Mouse (Mus musculus): ENCODE data around the gene 3110009E18Rik. TPM values are rescaled to one million over a fixed set of nuclear protein-coding genes. Genes with fewer than 3 reads are reported as not detected.

Gene 3110009E18Rik
- polyA plus RNA-seq, 1 experiment, result 5.2 TPM

DNA sequence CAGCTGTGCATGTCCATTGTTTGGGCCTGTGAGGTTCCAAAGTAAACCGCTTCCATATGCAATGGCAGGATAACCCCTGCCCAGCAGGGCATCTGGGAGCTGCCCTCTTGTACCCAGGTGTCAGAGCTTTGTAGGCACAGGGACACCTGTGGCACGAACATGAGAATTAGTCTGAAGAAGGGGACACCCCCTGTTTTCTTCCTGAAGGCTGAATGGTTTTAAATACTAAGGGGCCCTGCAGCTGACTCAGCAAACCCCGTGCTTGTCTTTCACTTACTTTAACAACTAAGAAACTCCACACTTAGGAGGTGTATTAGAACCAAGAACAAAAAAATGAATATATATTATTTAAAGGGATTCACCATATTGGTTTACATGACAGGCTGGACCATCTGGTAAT lies 77.2 kb downstream of the 3110009E18Rik start:
- Histone ChIP-seq H3K4me3 (ENCODE audit: insufficient read depth, low read length) (no peak overlapping the region), H3K27ac (ENCODE audit: insufficient read depth, low read length) (no peak overlapping the region)
- TF ChIP-seq POLR2A (IDR thresholded peaks at IDR 0.05; ENCODE audit: extremely low read depth, insufficient read depth, low read length) (no peak), CTCF (IDR thresholded peaks at IDR 0.05; ENCODE audit: extremely low read depth, insufficient read depth, low read length) (no peak)

DNA sequence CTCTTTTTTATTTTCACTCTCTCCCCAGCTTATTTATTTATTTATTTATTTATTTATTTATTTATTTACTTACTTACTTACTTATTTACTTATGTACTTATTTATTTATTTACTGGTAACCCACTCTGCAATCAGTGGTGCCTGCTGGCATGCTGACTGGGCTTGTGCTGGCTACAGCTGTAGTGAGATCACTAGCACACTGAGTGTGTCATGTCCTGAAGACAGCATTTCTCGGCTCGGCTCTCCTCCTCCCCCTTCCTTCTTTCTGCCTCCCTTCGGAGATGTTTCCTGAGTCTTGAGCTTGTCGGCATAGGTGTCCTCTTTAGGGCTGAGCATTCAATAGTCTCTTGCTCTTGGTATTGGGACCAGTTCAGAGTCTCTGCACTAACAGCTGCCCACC lies 78.0 kb downstream of the 3110009E18Rik start:
- TF ChIP-seq POLR2A (IDR thresholded peaks at IDR 0.05; ENCODE audit: extremely low read depth, insufficient read depth, low read length) (no peak), CTCF (IDR thresholded peaks at IDR 0.05; ENCODE audit: extremely low read depth, insufficient read depth, low read length) (no peak)
- Histone ChIP-seq H3K27ac (ENCODE audit: insufficient read depth, low read length) (no peak overlapping the region), H3K4me1 (ENCODE audit: control insufficient read depth, insufficient read depth, low read length) (no peaks in the 10 kb centered on the region), H3K4me3 (ENCODE audit: insufficient read depth, low read length) (no peak overlapping the region)

More for the DNA sequence above, 77.2 kb downstream of the 3110009E18Rik start:
- no peaks in the 10 kb centered on the region for H3K4me1 ChIP-seq (ENCODE audit: control insufficient read depth, insufficient read depth, low read length)

DNA sequence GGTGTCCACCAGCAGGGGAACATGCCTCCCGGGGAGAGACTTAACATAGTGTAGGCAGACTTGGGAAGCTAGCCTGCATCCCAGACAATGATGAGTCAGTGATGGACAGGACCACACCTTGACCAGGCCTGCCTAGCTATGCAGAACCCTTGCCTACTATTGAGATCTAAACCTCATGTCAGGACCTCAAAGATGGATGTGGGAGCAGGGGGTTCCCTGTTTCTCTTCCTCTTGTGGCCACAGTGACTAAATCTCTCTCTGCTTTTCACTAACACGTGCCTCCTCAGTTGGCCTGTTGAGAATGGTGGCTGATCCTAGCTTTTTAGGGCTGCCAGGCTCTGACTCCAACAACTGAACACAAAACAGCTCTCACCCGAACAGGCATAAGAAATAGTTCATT lies 81.6 kb downstream of the 3110009E18Rik start:
- Histone ChIP-seq H3K4me3 (ENCODE audit: insufficient read depth, low read length) (no peak overlapping the region), H3K27ac (ENCODE audit: insufficient read depth, low read length) (no peak overlapping the region), H3K4me1 (ENCODE audit: control insufficient read depth, insufficient read depth, low read length) (no peaks in the 10 kb centered on the region)
- TF ChIP-seq CTCF (IDR thresholded peaks at IDR 0.05; ENCODE audit: extremely low read depth, insufficient read depth, low read length), result no peak
- TF ChIP-seq POLR2A (IDR thresholded peaks at IDR 0.05; ENCODE audit: extremely low read depth, insufficient read depth, low read length), result no peak

DNA sequence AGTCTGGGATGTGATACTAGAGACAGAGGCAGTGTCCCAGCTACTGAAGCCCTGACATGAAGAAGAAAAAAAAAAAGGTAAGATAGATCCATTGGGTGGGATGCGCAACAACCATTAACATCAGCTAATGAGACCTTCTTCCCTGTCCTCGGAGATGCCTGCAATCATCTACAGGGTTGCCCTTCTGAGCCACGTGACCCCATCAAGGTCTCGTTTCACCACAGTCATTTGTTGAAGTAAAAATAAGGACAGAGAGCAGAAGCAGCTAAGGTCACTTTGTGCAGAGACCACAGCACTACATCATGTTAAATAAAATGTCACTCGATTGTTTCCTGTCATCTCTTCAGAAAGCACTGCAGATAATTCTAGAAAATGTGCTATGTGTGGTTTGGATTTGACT lies 82.8 kb downstream of the 3110009E18Rik start:
- H3K4me3 ChIP-seq (ENCODE audit: insufficient read depth, low read length), result no peak overlapping the region
- TF ChIP-seq CTCF (IDR thresholded peaks at IDR 0.05; ENCODE audit: extremely low read depth, insufficient read depth, low read length), result no peak
- no peak for TF ChIP-seq POLR2A (IDR thresholded peaks at IDR 0.05; ENCODE audit: extremely low read depth, insufficient read depth, low read length)

GRCm38 (mm10) chr1:120204834-120205233 lies 83.8 kb downstream of the 3110009E18Rik start:
- H3K27ac ChIP-seq (ENCODE audit: insufficient read depth, low read length), result no peak overlapping the region
- 0 out of 2 replicates have a peak, but pooled peaks cover 1% of the 10 kb centered on the region for H3K4me1 ChIP-seq (ENCODE audit: control insufficient read depth, insufficient read depth, low read length)
- TF ChIP-seq POLR2A (IDR thresholded peaks at IDR 0.05; ENCODE audit: extremely low read depth, insufficient read depth, low read length), result no peak
- no peak for TF ChIP-seq CTCF (IDR thresholded peaks at IDR 0.05; ENCODE audit: extremely low read depth, insufficient read depth, low read length)
- H3K4me3 ChIP-seq (ENCODE audit: insufficient read depth, low read length), result no peak overlapping the region

More for the DNA sequence above, 82.8 kb downstream of the 3110009E18Rik start:
- Histone ChIP-seq H3K4me1 (ENCODE audit: control insufficient read depth, insufficient read depth, low read length) (0 out of 2 replicates have a peak, but pooled peaks cover 1% of the 10 kb centered on the region), H3K27ac (ENCODE audit: insufficient read depth, low read length) (no peak overlapping the region)

DNA sequence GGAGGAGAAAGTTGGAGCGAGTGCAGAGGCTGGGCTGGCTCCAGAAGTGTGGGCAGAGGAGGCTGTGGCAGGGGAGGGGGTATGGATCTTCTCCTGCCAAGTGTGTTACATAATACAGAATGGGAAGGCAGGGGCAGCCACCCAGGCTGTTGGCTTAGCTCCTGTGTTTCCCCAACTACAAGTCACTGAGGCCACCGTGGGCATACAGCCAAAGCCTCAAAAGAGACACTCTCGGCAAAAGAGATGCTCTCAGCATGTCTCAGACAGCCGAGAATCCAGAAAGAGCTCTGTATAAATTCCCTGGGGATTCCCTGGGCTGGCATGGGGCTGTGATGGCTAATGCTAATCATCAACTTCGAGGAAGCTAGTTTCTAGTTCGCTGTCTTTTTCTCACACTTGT lies 86.6 kb downstream of the 3110009E18Rik start:
- no peak overlapping the region for H3K4me3 ChIP-seq (ENCODE audit: insufficient read depth, low read length)
- no peak for TF ChIP-seq CTCF (IDR thresholded peaks at IDR 0.05; ENCODE audit: extremely low read depth, insufficient read depth, low read length)
- no peak for TF ChIP-seq POLR2A (IDR thresholded peaks at IDR 0.05; ENCODE audit: extremely low read depth, insufficient read depth, low read length)
- no peak overlapping the region for H3K27ac ChIP-seq (ENCODE audit: insufficient read depth, low read length)
- H3K4me1 ChIP-seq (ENCODE audit: control insufficient read depth, insufficient read depth, low read length), result 0 out of 2 replicates have a peak, but pooled peaks cover 1% of the 10 kb centered on the region

GRCm38 (mm10) chr1:120208502-120209230 lies 87.7 kb downstream of the 3110009E18Rik start:
- Histone ChIP-seq H3K4me1 (ENCODE audit: control insufficient read depth, insufficient read depth, low read length) (0 out of 2 replicates have a peak, but pooled peaks cover 1% of the 10 kb centered on the region), H3K27ac (ENCODE audit: insufficient read depth, low read length) (no peak overlapping the region), H3K4me3 (ENCODE audit: insufficient read depth, low read length) (no peak overlapping the region)
- no peak for TF ChIP-seq CTCF (IDR thresholded peaks at IDR 0.05; ENCODE audit: extremely low read depth, insufficient read depth, low read length)
- no peak for TF ChIP-seq POLR2A (IDR thresholded peaks at IDR 0.05; ENCODE audit: extremely low read depth, insufficient read depth, low read length)

DNA sequence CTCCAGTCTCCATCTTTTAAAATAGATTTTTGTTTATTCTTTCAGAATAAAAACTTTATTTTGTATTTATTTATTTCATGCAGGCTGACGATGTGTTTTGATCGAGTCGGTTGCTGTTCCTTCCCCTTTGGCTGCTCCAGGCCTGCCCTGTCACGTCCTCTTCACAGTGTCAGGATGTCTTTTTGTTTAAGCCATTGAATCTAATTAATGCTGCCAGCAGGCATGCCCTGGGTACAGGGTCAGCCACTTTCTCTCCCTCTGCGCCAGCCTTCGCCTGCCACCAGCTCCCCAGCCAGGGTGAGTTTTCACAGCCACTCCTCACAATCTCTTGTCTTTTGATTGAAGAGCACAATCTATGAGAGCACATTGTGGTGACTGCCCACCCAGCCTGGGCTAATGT lies 99.9 kb downstream of the 3110009E18Rik start:
- TF ChIP-seq CTCF (IDR thresholded peaks at IDR 0.05; ENCODE audit: extremely low read depth, insufficient read depth, low read length) (no peak), POLR2A (IDR thresholded peaks at IDR 0.05; ENCODE audit: extremely low read depth, insufficient read depth, low read length) (no peak)
- Histone ChIP-seq H3K4me3 (ENCODE audit: insufficient read depth, low read length) (no peak overlapping the region), H3K4me1 (ENCODE audit: control insufficient read depth, insufficient read depth, low read length) (no peaks in the 10 kb centered on the region), H3K27ac (ENCODE audit: insufficient read depth, low read length) (no peak overlapping the region)

DNA sequence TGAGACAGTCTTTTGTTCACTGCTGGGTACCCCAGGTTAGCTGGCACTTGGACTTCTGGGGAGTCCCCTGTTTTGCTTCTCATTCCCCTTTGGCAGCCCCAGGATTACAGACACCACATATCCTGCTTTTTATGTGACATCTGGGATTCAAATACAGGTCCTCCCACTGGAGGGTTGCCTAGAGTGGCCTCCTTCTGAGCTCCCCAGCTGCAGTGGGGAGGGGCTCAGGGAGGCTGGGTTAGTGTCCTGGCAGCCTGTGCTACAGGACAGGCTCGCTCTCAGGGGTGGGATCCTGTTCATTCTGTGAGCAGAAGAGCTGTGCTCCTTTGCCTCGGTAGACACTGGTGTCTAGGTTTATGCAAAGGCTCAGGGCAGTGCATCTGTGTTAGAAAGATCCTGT lies 100.3 kb downstream of the 3110009E18Rik start:
- Histone ChIP-seq H3K4me3 (ENCODE audit: insufficient read depth, low read length) (no peak overlapping the region), H3K27ac (ENCODE audit: insufficient read depth, low read length) (no peak overlapping the region), H3K4me1 (ENCODE audit: control insufficient read depth, insufficient read depth, low read length) (no peaks in the 10 kb centered on the region)
- TF ChIP-seq CTCF (IDR thresholded peaks at IDR 0.05; ENCODE audit: extremely low read depth, insufficient read depth, low read length) (no peak), POLR2A (IDR thresholded peaks at IDR 0.05; ENCODE audit: extremely low read depth, insufficient read depth, low read length) (no peak)

- H3K4me1 ChIP-seq (ENCODE audit: control insufficient read depth, insufficient read depth, low read length), result no peaks in the 10 kb centered on the region
- no peak overlapping the region for H3K4me3 ChIP-seq (ENCODE audit: insufficient read depth, low read length)
- TF ChIP-seq POLR2A (IDR thresholded peaks at IDR 0.05; ENCODE audit: extremely low read depth, insufficient read depth, low read length) (no peak), CTCF (IDR thresholded peaks at IDR 0.05; ENCODE audit: extremely low read depth, insufficient read depth, low read length) (no peak)
- H3K27ac ChIP-seq (ENCODE audit: insufficient read depth, low read length), result no peak overlapping the region
These were observed 102.6 kb downstream of the 3110009E18Rik start for GRCm38 (mm10) chr1:120223613-120224012.

Measured in cortical plate, adult 2 months (tissue).